Mouse (Mus musculus) left cerebral cortex, adult 2 months (tissue): ENCODE measurements around the gene Syna. TPM values are rescaled to one million over a fixed set of nuclear protein-coding genes. Genes with fewer than 3 reads are reported as not detected.

Source experiments
- DNase-seq, 2 experiments: peaks; one replicate each; pipeline ENCODE4 v3.0.0; 2021 to 2022; ENCODE audit warnings: low spot score in 2 of 2, mixed read lengths in 1 of 2; ENCODE audit errors: extremely low spot score in 1 of 2
- H3K27ac ChIP-seq: fragments of 200-600 bp; 2 replicates; pipeline ENCODE4 v1.8.1; 2022
- H3K4me3 ChIP-seq: fragments of 200-600 bp; 2 replicates; pipeline ENCODE4 v1.8.1; 2022
- CTCF ChIP-seq: fragments of 200-600 bp; IDR thresholded peaks from 2 replicates; pipeline ENCODE4 v1.8.1; 2022; ENCODE audit warnings: antibody characterized with exemption, mild to moderate bottlenecking, moderate library complexity
- intact Hi-C: fragments of 180-260 bp; cut with DNase I; formaldehyde crosslinking; loops from one replicate; pipeline ENCODE4 v1.15.1; 2025
- total RNA-seq, 2 experiments: library from RNA; stranded (reverse); gene quantifications; 2 replicates each; pipeline ENCODE4 v1.2.3; 2021

The Syna gene
- total RNA-seq, 2 experiments from 2014 or later: 0.21 to 0.34 TPM

- Histone ChIP-seq H3K27ac (peak within 1 kb of the TSS; percentile 55; the same call in 1 of the 2 replicates), H3K4me3 (no peak within 1 kb of the TSS)
- no peak for DNase-seq
- TF ChIP-seq CTCF: no peak
- intact Hi-C loops: loop anchor here (10.0 kb wide), 2 partner anchors 124 to 196 kb away; no protein-coding TSS in a partner anchor
Observed at GRCm38 (mm10) chr5:134581146-134581545, 21.2 kb upstream of the Syna start, which contains the start of gene Rfc2. TSS of gene Rfc2 (plus strand) at chr5:134581366.

GRCm38 (mm10) chr5:134579135-134579534, 19.2 kb upstream of the Syna start:
- H3K4me3 ChIP-seq: no peak overlapping the region
- no peak for DNase-seq
- intact Hi-C loops: no loop called here
- TF ChIP-seq CTCF: no peak
- no peak overlapping the region for H3K27ac ChIP-seq

GRCm38 (mm10) chr5:134577534-134577933, 17.6 kb upstream of the Syna start:
- Histone ChIP-seq H3K27ac (no peak overlapping the region), H3K4me3 (no peak overlapping the region)
- TF ChIP-seq CTCF: no peak
- intact Hi-C loops: no loop called here
- DNase-seq: no peak

- no peak for DNase-seq
- TF ChIP-seq CTCF: peak; percentile 7
- H3K27ac ChIP-seq: no peak overlapping the region
- H3K4me3 ChIP-seq: no peak overlapping the region
- intact Hi-C loops: no loop called here
Observed at GRCm38 (mm10) chr5:134576517-134577220, 16.7 kb upstream of the Syna start.

- Histone ChIP-seq H3K27ac (no peak overlapping the region), H3K4me3 (no peak overlapping the region)
- DNase-seq: no peak
- intact Hi-C loops: no loop called here
- no peak for TF ChIP-seq CTCF
Observed at GRCm38 (mm10) chr5:134575833-134576232, 15.9 kb upstream of the Syna start.

- no peak for DNase-seq
- intact Hi-C loops: loop anchor here (1.0 kb wide), 1 partner anchor 20 kb away; the partner anchor contains the start of gene Clip2
- H3K27ac ChIP-seq: peak overlapping the region; percentile 2
- TF ChIP-seq CTCF: no peak
- H3K4me3 ChIP-seq: peak overlapping the region; percentile 55; the same call in 1 of the 2 replicates
Observed at GRCm38 (mm10) chr5:134572508-134573214, 12.7 kb upstream of the Syna start.

- peak overlapping the region; percentile 74 for H3K27ac ChIP-seq
- peak; percentile 33 to 38 for DNase-seq
- no peak for TF ChIP-seq CTCF
- intact Hi-C loops: loop anchor here (1.0 kb wide), 1 partner anchor 20 kb away; the partner anchor contains the start of gene Clip2
- H3K4me3 ChIP-seq: peak overlapping the region; percentile 55
Observed at GRCm38 (mm10) chr5:134571730-134572507, 11.9 kb upstream of the Syna start.

- TF ChIP-seq CTCF: no peak
- Histone ChIP-seq H3K27ac (peak overlapping the region; percentile 40), H3K4me3 (no peak overlapping the region)
- DNase-seq: no peak
- intact Hi-C loops: loop anchor here (2.0 kb wide), 1 partner anchor 14 kb away; no protein-coding TSS in a partner anchor
Observed at GRCm38 (mm10) chr5:134568964-134569491, 9.1 kb upstream of the Syna start.

- DNase-seq: no peak
- intact Hi-C loops: loop anchor here (2.0 kb wide), 1 partner anchor 13 kb away; no protein-coding TSS in a partner anchor
- Histone ChIP-seq H3K4me3 (no peak overlapping the region), H3K27ac (no peak overlapping the region)
- TF ChIP-seq CTCF: no peak
Observed at GRCm38 (mm10) chr5:134568030-134568429, 8.1 kb upstream of the Syna start.

- intact Hi-C loops: no loop called here
- Histone ChIP-seq H3K4me3 (no peak overlapping the region), H3K27ac (no peak overlapping the region)
- TF ChIP-seq CTCF: no peak
- DNase-seq: no peak
Observed at GRCm38 (mm10) chr5:134567445-134567844, 7.5 kb upstream of the Syna start.

DNA sequence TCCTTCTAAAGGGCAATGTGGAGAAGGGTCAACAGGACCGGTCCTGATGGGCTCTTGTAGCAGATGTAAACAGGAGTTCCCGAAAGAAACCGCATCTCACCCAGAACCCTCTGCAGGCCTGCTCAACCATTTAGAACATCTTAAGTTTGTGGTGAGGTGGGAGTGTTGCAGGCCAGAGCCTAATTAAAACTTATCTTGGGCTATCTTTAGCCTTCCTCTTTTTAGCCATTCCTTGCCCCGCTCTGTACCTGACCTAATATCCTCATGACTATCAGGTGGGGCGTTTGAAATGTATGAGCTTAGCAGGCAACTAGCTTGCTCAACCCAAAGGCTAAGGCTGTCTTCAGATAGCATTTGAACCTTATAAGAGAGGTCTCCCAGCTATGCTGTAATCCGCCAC, 5.7 kb upstream of the Syna start:
- H3K4me3 ChIP-seq: no peak overlapping the region
- no peak overlapping the region for H3K27ac ChIP-seq
- intact Hi-C loops: no loop called here
- no peak for DNase-seq
- no peak for TF ChIP-seq CTCF
